Mouse (Mus musculus) cerebellum, adult 2 months (tissue): ENCODE data around the gene Bsnd. TPM values are rescaled to one million over a fixed set of nuclear protein-coding genes. Genes with fewer than 3 reads are reported as not detected.

Source experiments
- DNase-seq, 2 experiments: peaks; one replicate each; pipeline ENCODE4 v3.0.0; 2021
- H3K27ac ChIP-seq: fragments of 200-500 bp; 2 replicates; pipeline ENCODE4 v1.5.1; 2012; ENCODE audit warnings: low read length, control low read depth, inconsistent platforms; ENCODE audit not compliant: insufficient read depth
- H3K27me3 ChIP-seq: fragments of 200-500 bp; 2 replicates; pipeline ENCODE4 v1.6.1; 2012; ENCODE audit warnings: inconsistent platforms, mild to moderate bottlenecking, low read length, moderate library complexity; ENCODE audit not compliant: control insufficient read depth, insufficient read depth
- H3K4me1 ChIP-seq: fragments of 200-500 bp; 2 replicates; pipeline ENCODE4 v1.6.1; 2011; ENCODE audit warnings: low read length; ENCODE audit not compliant: control insufficient read depth, insufficient read depth
- H3K4me3 ChIP-seq: fragments of 200-500 bp; replicated peaks from 2 replicates; pipeline ENCODE3; 2011; ENCODE audit warnings: mild to moderate bottlenecking, low read depth, low read length, control low read depth; ENCODE audit not compliant: insufficient read depth
- CTCF ChIP-seq: fragments of 200-500 bp; IDR thresholded peaks from 2 replicates; pipeline ENCODE4 v1.5.1; 2011; ENCODE audit warnings: low read depth, mild to moderate bottlenecking, control low read depth, low read length, moderate library complexity, borderline replicate concordance; ENCODE audit not compliant: insufficient read depth
- POLR2A ChIP-seq: fragments of 200-500 bp; IDR thresholded peaks from 2 replicates; pipeline ENCODE4 v1.6.1; 2011; ENCODE audit warnings: low read length, control low read depth, borderline replicate concordance; ENCODE audit not compliant: insufficient read depth
- WGBS: fragments of 180-500 bp; shearing (Covaris S2); methylation state at CpG from one replicate; pipeline ENCODE4 v1.1.7; 2018; 5-methylcytosine and 5-hydroxymethylcytosine counted together
- polyA plus RNA-seq: library from polyadenylated mRNA; depleted of rRNA; stranded (reverse); fragments of >200 nt; gene quantifications from 2 replicates; pipeline ENCODE4 v1.2.3, GENCODE M21; 2012

Bsnd gene
- polyA plus RNA-seq, 1 experiment = 0.03 TPM

- Histone ChIP-seq H3K4me1 (no peaks in the 10 kb centered on the region), H3K27ac (no peak overlapping the region), H3K4me3 (no peak overlapping the region), H3K27me3 (no peaks in the 10 kb centered on the region)
- 82% methylated on average over 2 of the region's 2 CpGs for WGBS
- no peak for DNase-seq
- TF ChIP-seq POLR2A = no peak
- no peak for TF ChIP-seq CTCF
Measured at GRCm38 (mm10) chr4:106525001-106525400, 32.9 kb upstream of the Bsnd start.

GRCm38 (mm10) chr4:106524131-106524530 is 32.0 kb upstream of the Bsnd start:
- WGBS = 78% methylated on average over 2 of the region's 2 CpGs
- H3K27ac ChIP-seq = no peak overlapping the region
- H3K4me3 ChIP-seq = no peak overlapping the region
- no peaks in the 10 kb centered on the region for H3K4me1 ChIP-seq
- H3K27me3 ChIP-seq = no peaks in the 10 kb centered on the region
- no peak for DNase-seq
- TF ChIP-seq CTCF = no peak
- TF ChIP-seq POLR2A = no peak

DNA sequence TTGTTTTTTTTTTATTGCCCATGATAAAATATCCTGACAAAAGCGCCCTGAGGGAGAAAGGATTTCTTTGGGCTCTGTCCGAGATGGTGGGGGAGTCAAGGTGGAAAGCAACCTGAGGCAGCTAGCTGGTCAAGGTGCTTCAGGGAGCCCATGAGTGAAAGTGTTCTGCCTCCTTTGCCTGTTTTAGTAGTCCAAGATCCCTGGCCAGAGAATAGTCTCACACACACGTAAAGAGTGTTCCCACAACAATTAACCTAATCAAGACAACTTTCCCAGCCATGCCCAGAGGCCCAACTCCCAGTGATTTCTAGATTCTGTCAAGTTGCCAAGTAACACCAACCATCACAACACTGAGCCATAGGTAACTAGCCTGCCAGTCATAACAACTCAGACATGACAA is 30.5 kb upstream of the Bsnd start:
- TF ChIP-seq POLR2A (no peak), CTCF (no peak)
- DNase-seq = no peak
- H3K27me3 ChIP-seq = no peaks in the 10 kb centered on the region
- no peak overlapping the region for H3K4me3 ChIP-seq
- H3K4me1 ChIP-seq = no peaks in the 10 kb centered on the region
- no peak overlapping the region for H3K27ac ChIP-seq
- WGBS = 85% methylated on average over 3 of the region's 3 CpGs

- no peaks in the 10 kb centered on the region for H3K4me1 ChIP-seq
- no peak for TF ChIP-seq POLR2A
- no peak for TF ChIP-seq CTCF
Measured at GRCm38 (mm10) chr4:106514606-106515005, 22.5 kb upstream of the Bsnd start.

GRCm38 (mm10) chr4:106509888-106510287 is 17.8 kb upstream of the Bsnd start:
- Histone ChIP-seq H3K4me1 (no peaks in the 10 kb centered on the region), H3K27ac (no peak overlapping the region), H3K4me3 (no peak overlapping the region), H3K27me3 (no peaks in the 10 kb centered on the region)
- TF ChIP-seq CTCF (no peak), POLR2A (no peak)
- no peak for DNase-seq
- WGBS = 86% methylated on average over 4 of the region's 4 CpGs

More at GRCm38 (mm10) chr4:106514606-106515005, 22.5 kb upstream of the Bsnd start:
- H3K27me3 ChIP-seq = no peaks in the 10 kb centered on the region
- no peak for DNase-seq
- 53% methylated on average over 6 of the region's 6 CpGs for WGBS
- no peak overlapping the region for H3K27ac ChIP-seq
- H3K4me3 ChIP-seq = no peak overlapping the region

DNA sequence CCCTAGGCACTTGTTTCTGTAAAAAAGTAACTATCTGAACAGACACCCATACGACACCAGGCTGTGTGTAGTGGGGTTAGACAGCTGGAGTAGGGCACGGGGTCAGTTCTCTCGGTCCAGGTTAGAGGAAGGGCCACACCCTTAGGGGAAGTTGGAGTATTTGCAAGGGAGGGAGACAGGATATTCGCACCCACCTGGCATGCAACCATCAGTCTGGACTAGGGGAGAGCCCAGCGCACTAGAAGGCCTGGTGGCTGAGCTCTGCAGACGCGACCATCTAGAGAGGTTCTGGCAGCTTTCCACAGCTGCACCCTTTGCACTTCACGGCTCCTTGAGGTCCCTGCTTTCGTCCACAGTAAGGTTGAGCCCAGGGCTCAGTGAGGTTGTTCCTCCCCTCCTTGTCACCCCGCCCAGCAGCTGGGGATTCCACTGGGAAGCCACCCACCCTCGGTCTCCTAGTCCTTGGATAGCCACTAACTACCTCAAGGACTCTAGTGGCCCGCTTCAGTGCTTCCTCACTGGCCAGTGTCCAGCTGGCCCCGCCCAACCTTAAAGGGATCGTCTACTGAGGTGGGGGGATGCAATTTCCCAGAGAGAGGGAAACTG is 13.5 kb upstream of the Bsnd start:
- Histone ChIP-seq H3K4me1 (no peaks in the 10 kb centered on the region), H3K27ac (no peak overlapping the region), H3K27me3 (no peaks in the 10 kb centered on the region), H3K4me3 (no peak overlapping the region)
- no peak for DNase-seq
- TF ChIP-seq CTCF (no peak), POLR2A (no peak)
- 56% methylated on average over 14 of the region's 14 CpGs for WGBS

DNA sequence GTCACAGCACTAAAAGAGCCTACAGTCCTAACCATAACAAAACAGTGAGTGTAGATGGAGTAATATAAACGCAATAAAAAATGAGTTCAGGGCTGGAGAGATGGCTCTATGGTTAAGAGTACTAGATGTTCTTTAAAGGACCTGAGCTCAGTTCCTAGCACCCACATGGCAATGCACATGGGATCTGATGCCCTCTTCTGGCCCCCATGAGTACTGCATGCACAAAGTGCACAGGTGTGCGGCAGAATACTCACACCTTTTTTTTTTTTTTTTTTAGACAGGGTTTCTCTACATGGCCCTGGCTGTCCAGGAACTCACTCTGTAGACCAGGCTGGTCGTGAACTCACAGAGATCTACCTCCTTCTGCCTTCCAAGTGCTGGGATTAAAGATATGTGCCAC is 11.5 kb upstream of the Bsnd start:
- no peak overlapping the region for H3K27ac ChIP-seq
- WGBS = 96% methylated on average over 3 of the region's 3 CpGs
- no peaks in the 10 kb centered on the region for H3K27me3 ChIP-seq
- TF ChIP-seq CTCF (no peak), POLR2A (no peak)
- no peak overlapping the region for H3K4me3 ChIP-seq
- no peak for DNase-seq
- H3K4me1 ChIP-seq = no peaks in the 10 kb centered on the region

- no peak overlapping the region for H3K27ac ChIP-seq
- TF ChIP-seq CTCF (no peak), POLR2A (no peak)
- DNase-seq = no peak
Measured at GRCm38 (mm10) chr4:106500066-106500465, 8.0 kb upstream of the Bsnd start.

More at GRCm38 (mm10) chr4:106500066-106500465, 8.0 kb upstream of the Bsnd start:
- WGBS = 64% methylated on average over 10 of the region's 10 CpGs
- Histone ChIP-seq H3K4me3 (no peak overlapping the region), H3K4me1 (no peaks in the 10 kb centered on the region), H3K27me3 (no peaks in the 10 kb centered on the region)
